10 mouse cellular contexts compared by ENCODE assay signal in genomic region chr15:36987211-36987877, GRCm38 (mm10). TPM values are rescaled to one million over a fixed set of nuclear protein-coding genes. Genes with fewer than 3 reads are reported as not detected.
A peak's percentile ranks its signal among the peaks of the same experiment; 100 is the strongest.
DNase-seq lines count a peak whose midpoint lies in the region; ATAC-seq and TF ChIP-seq lines count a peak whose summit lies in the region.
"Had no signal": no experiment of that assay in that cellular context is flagged by ENCODE, and none has a peak within 500 bp of the region (broad histone marks: within the 10 kb centered on the region; RNA-seq: fewer than 3 reads in every experiment).

No protein-coding gene starts in this region.

- no peak for TF ChIP-seq POLR2A in bone marrow, adult 2 months (IDR thresholded peaks at IDR 0.05; ENCODE audit: borderline replicate concordance, control insufficient read depth, low read depth, low read length)

- WGBS in kidney, postnatal 0 days, result 50% methylated on average over 6 of the region's 6 CpGs
- 14% methylated on average over 6 of the region's 6 CpGs for WGBS in bone marrow, adult 2 months
- WGBS in heart, embryonic 11.5 days (ENCODE audit: insufficient replicate concordance), result 41% methylated on average over 6 of the region's 6 CpGs
- WGBS in liver, embryonic 13.5 days (ENCODE audit: insufficient replicate concordance), result 49% methylated on average over 6 of the region's 6 CpGs

- no peak for ATAC-seq in kidney, postnatal 0 days (replicated peaks; ENCODE audit: low FRiP score, low read depth)
- ATAC-seq in heart, embryonic 11.5 days (replicated peaks; ENCODE audit: insufficient number of reproducible peaks, low FRiP score, low TSS enrichment), result peak; percentile 66
- ATAC-seq in liver, embryonic 13.5 days (ENCODE audit: low read depth), result no peak
- ATAC-seq: Patski had no signal

- peak overlapping the region; percentile 43; the same call in 1 of the 2 replicates for H3K27ac ChIP-seq in kidney, postnatal 0 days
- peak overlapping the region; percentile 44 for H3K27ac ChIP-seq in bone marrow, adult 2 months (ENCODE audit: control insufficient read depth, insufficient read depth, low read depth, low read length, poor library complexity)
- H3K27ac ChIP-seq in heart, embryonic 11.5 days (ENCODE audit: low read depth, low read length), result peak overlapping the region; percentile 93
- H3K27ac ChIP-seq in liver, embryonic 13.5 days, result peak overlapping the region; percentile 9; the same call in 1 of the 2 replicates

- H3K9ac ChIP-seq in kidney, postnatal 0 days (ENCODE audit: low read depth, low read length), result no peak overlapping the region; the same call in 1 of the 2 replicates
- peak overlapping the region; percentile 60 for H3K9ac ChIP-seq in heart, embryonic 11.5 days (ENCODE audit: low read depth, low read length)
- no peak overlapping the region for H3K9ac ChIP-seq in liver, embryonic 13.5 days

- 0 out of 2 replicates have a peak overlapping the region, but pooled peaks have one; percentile 3 for H3K4me2 ChIP-seq in kidney, postnatal 0 days (ENCODE audit: low read length)
- H3K4me2 ChIP-seq in heart, embryonic 11.5 days, result peak overlapping the region; percentile 54
- peak overlapping the region; percentile 16; the same call in 1 of the 2 replicates for H3K4me2 ChIP-seq in liver, embryonic 13.5 days

- no peaks in the 10 kb centered on the region for H3K9me3 ChIP-seq in kidney, postnatal 0 days (replicated peaks; ENCODE audit: low read length)
- H3K9me3 ChIP-seq in heart, embryonic 11.5 days (replicated peaks; ENCODE audit: control insufficient read depth, low read length), result no peaks in the 10 kb centered on the region
- H3K9me3 ChIP-seq in liver, embryonic 13.5 days (replicated peaks), result no peaks in the 10 kb centered on the region

- H3K36me3 ChIP-seq in kidney, postnatal 0 days (ENCODE audit: insufficient read depth, low read length), result no peaks in the 10 kb centered on the region
- H3K36me3 ChIP-seq in heart, embryonic 11.5 days (ENCODE audit: control insufficient read depth, insufficient read depth, low read length), result no peaks in the 10 kb centered on the region
- peaks cover 3% of the 10 kb centered on the region; the same call in 1 of the 2 replicates for H3K36me3 ChIP-seq in liver, embryonic 13.5 days

- DNase-seq in kidney, postnatal 0 days (ENCODE audit: low spot score), result no peak
- no peak for DNase-seq in kidney, postnatal 25 days
- DNase-seq in liver, embryonic 13.5 days, result no peak
- DNase-seq in cerebellum, adult 11-12 months, result no peak
- no peak for DNase-seq in Muller cell, postnatal 12 days (ENCODE audit: inconsistent ontology term)
- no peak for DNase-seq in kidney, adult 9 months

- no peak overlapping the region for H3K4me3 ChIP-seq in kidney, postnatal 0 days (replicated peaks; ENCODE audit: low read depth, low read length)
- peak overlapping the region; percentile 38 for H3K4me3 ChIP-seq in bone marrow, adult 2 months (replicated peaks; ENCODE audit: control insufficient read depth, low read depth, low read length)
- no peak overlapping the region for H3K4me3 ChIP-seq in heart, embryonic 11.5 days (ENCODE audit: low read depth, low read length)
- H3K4me3 ChIP-seq in liver, embryonic 13.5 days (replicated peaks), result no peak overlapping the region
- H3K4me3 ChIP-seq: erythroblast, embryonic 14.5 days had no signal

- H3K27me3 ChIP-seq in kidney, postnatal 0 days (ENCODE audit: insufficient read depth, low read length), result no peaks in the 10 kb centered on the region
- no peaks in the 10 kb centered on the region for H3K27me3 ChIP-seq in heart, embryonic 11.5 days (ENCODE audit: control insufficient read depth, insufficient read depth, low read length)
- no peaks in the 10 kb centered on the region for H3K27me3 ChIP-seq in liver, embryonic 13.5 days
- H3K27me3 ChIP-seq: Patski had no signal

- TF ChIP-seq CTCF in kidney, postnatal 0 days (IDR thresholded peaks at IDR 0.05; ENCODE audit: low read depth), result no peak
- TF ChIP-seq CTCF in bone marrow, adult 2 months (IDR thresholded peaks at IDR 0.05; ENCODE audit: control insufficient read depth, insufficient read depth, low read length), result no peak

- no peaks in the 10 kb centered on the region for H3K4me1 ChIP-seq in kidney, postnatal 0 days (replicated peaks; ENCODE audit: insufficient read depth, low read length)
- H3K4me1 ChIP-seq in bone marrow, adult 2 months (ENCODE audit: control insufficient read depth, insufficient read depth, low read length), result peaks cover 2% of the 10 kb centered on the region
- H3K4me1 ChIP-seq in heart, embryonic 11.5 days (ENCODE audit: control insufficient read depth, insufficient read depth, low read length), result peaks cover 51% of the 10 kb centered on the region
- H3K4me1 ChIP-seq in liver, embryonic 13.5 days (replicated peaks), result peaks cover 15% of the 10 kb centered on the region

RNA-seq across cellular contexts. Expression of gene Zfp706, which starts 20.2 kb away (rescaled TPM):
- 509 and 548 TPM in 2 replicates for polyA plus RNA-seq in kidney, postnatal 0 days (2015; fragmentation: Nextera tagmentation; extraction: Ambion mirVana)
- polyA plus RNA-seq in bone marrow, adult 2 months (2011; ENCODE audit: insufficient read depth, insufficient read length, low replicate concordance, missing spikeins), result 36.3 and 63.7 TPM in 2 replicates
- polyA plus RNA-seq in heart, embryonic 11.5 days (2014; fragmentation: Nextera tagmentation; extraction: Ambion mirVana), result 421 and 423 TPM in 2 replicates
- polyA plus RNA-seq in liver, embryonic 13.5 days (2015; fragmentation: Nextera tagmentation; extraction: Ambion mirVana), result 272 and 301 TPM in 2 replicates

Comparison
In these comparisons a context has a peak if more than half of its experiments do, and no peak if none do; other contexts are left out.
1. H3K27ac ChIP-seq: peak in every context shown above with its lines; median percentile 93 in heart, embryonic 11.5 days; 44 in bone marrow, adult 2 months; 43 in kidney, postnatal 0 days; 9 in liver, embryonic 13.5 days.
2. H3K4me2 ChIP-seq: peak in every context shown above with its lines; median percentile 54 in heart, embryonic 11.5 days; 16 in liver, embryonic 13.5 days; 3 in kidney, postnatal 0 days.